Mouse (Mus musculus) urinary bladder, postnatal 25 days (tissue): Measurements from ENCODE around the gene Has3.
"Not testable (repeated sequence)": the region's sequence is repeated elsewhere in the genome, so short reads cannot be mapped to it uniquely, and the experiment has no call there.

Experiments used
- DNase-seq: peaks from one replicate; pipeline ENCODE4 v3.0.0; 2022; ENCODE audit warnings: low spot score

Gene Has3

GRCm38 (mm10) chr8:106870051-106870450, at the start of gene Has3:
Has3 (plus strand) TSS chr8:106870242.
- DNase-seq: no peak

- DNase-seq: no peak
These were observed 49.2 kb upstream of the Has3 start for GRCm38 (mm10) chr8:106820553-106821515.

- no peak for DNase-seq
These were observed 41.1 kb upstream of the Has3 start for GRCm38 (mm10) chr8:106828921-106829320.

GRCm38 (mm10) chr8:106829526-106830045, 40.5 kb upstream of the Has3 start:
- no peak for DNase-seq

GRCm38 (mm10) chr8:106834899-106835298, 35.1 kb upstream of the Has3 start:
- DNase-seq: no peak

- no peak for DNase-seq
These were observed 33.5 kb upstream of the Has3 start for GRCm38 (mm10) chr8:106836525-106836924.

GRCm38 (mm10) chr8:106838803-106839202, 31.2 kb upstream of the Has3 start:
- no peak for DNase-seq

GRCm38 (mm10) chr8:106839209-106840001, 30.6 kb upstream of the Has3 start:
- no peak for DNase-seq

- DNase-seq: no peak
These were observed 20.0 kb upstream of the Has3 start for GRCm38 (mm10) chr8:106850034-106850433.

- DNase-seq: no peak
These were observed 15.4 kb upstream of the Has3 start for GRCm38 (mm10) chr8:106854534-106855241.

- no peak for DNase-seq
These were observed 14.8 kb upstream of the Has3 start for GRCm38 (mm10) chr8:106855242-106855562.

- no peak for DNase-seq
These were observed 7.2 kb upstream of the Has3 start for GRCm38 (mm10) chr8:106862845-106863244.

- DNase-seq: no peak
These were observed 4.7 kb upstream of the Has3 start for GRCm38 (mm10) chr8:106865354-106865753.

- DNase-seq: peak; percentile 55
These were observed 690 bp downstream of the Has3 start for GRCm38 (mm10) chr8:106870537-106871327.

- DNase-seq: no peak
These were observed 1.4 kb downstream of the Has3 start for GRCm38 (mm10) chr8:106871328-106871926.

GRCm38 (mm10) chr8:106871931-106872371, 1.9 kb downstream of the Has3 start:
- DNase-seq: peak; percentile 46

GRCm38 (mm10) chr8:106872454-106873034, 2.5 kb downstream of the Has3 start:
- no peak for DNase-seq

- DNase-seq: no peak
These were observed 10.2 kb downstream of the Has3 start for GRCm38 (mm10) chr8:106880121-106880707.

GRCm38 (mm10) chr8:106884094-106884493, 14.1 kb downstream of the Has3 start:
- DNase-seq: not testable (repeated sequence)

- not testable (repeated sequence) for DNase-seq
These were observed 14.9 kb downstream of the Has3 start for GRCm38 (mm10) chr8:106884826-106885400.
